Mouse (Mus musculus) ovary, adult 18-20 months (tissue): ENCODE results near the gene Ube4a.

Source experiments
- DNase-seq: peaks from one replicate; pipeline ENCODE4 v3.0.0; 2022; ENCODE audit warnings: low spot score, mixed read lengths

Gene Ube4a

DNA sequence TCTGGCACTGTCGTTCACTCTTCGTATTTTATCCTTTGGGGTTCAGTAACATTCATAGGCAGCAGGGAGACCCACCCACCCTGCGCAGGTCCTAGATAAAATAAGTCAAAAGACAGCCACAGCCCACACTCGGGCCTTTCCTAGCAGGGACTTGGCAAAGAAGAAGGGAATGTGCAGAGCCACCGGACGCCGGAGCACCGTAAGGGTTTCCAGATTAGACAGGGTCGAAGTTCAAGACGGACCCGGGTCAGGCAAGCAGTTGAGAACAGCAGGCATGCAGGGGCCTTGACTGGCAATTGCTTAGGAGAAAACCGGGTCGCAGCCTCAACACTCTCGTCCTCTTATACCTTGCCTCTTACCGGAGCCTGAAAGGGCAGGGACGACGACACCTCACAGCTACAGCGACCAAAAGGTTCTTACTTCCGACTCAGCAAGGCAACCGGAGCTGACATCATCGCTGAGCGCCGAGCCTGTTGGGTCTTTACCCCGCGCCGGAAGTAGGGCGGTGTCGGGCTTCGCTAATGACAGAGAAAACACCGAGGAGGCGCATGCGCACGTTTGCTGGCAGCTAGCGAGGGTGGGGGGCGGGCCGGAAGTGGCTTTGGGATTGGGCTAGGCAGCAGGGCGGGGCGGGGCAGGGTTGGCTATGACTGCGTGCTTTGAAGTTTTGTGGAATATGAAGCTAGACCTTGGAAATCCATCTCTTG is at the start of gene Ube4a:
Ube4a (minus strand) TSS at position 475 of the 707 bp plus-strand sequence.
- DNase-seq: peak; percentile 96

DNA sequence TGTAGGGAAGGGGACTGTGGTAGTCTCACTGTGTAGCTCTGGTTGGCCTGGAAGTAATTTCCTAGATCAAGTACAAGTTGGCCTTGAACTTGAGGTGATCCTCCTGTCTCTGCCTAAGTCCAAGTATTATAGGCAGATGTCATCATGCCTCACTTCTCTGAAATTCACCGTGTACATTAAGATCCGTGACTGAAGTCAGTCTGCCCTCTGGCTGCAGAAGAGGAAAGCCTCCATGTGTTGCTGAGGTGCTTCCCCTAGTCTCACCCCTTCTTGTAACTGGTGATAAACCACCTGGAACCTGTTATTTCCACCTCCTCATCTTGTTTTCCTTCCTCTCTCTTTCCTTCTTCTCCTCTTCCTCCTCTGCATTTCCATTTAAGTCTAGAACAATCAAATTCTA is 49.5 kb upstream of the Ube4a start:
- no peak for DNase-seq

DNA sequence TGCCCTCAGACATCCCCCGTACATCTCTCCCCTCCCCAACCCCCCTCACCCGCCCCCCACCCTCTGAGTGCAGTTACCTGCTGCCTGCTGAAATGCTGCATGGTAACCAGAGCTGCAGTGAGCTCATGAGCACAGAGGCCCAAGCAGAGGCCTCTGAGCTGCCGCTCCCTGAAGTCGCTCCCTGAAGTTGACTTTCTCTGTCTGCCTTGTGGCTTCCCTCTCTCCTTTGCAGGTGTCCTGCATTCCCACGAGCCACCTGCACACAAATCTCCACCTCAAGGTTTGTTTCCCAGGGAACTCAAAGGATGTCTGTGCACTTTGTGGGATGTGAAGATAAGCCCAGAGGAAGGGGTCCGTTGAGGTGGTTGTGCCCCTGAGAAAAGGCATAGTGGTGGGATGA is 45.9 kb upstream of the Ube4a start:
- no peak for DNase-seq

DNA sequence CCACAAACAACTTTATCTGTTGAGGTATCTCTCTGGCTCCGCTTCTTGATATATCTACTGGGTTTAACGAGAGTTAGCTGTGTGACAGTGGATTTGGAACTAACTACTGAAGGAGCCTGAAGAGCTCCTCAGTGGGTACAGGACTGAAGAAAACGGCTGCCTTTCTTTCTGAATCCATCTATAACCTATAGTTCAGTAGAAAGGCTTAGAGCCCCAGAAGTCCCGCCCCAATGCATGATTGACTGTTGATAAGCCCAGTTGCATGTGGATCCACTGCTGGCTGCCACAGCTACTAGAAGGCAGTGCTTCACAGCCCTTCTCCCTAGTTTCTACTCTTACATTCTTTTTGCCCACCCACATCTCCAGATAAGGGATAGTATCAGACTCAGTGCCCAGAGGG is 45.1 kb upstream of the Ube4a start:
- DNase-seq: no peak

DNA sequence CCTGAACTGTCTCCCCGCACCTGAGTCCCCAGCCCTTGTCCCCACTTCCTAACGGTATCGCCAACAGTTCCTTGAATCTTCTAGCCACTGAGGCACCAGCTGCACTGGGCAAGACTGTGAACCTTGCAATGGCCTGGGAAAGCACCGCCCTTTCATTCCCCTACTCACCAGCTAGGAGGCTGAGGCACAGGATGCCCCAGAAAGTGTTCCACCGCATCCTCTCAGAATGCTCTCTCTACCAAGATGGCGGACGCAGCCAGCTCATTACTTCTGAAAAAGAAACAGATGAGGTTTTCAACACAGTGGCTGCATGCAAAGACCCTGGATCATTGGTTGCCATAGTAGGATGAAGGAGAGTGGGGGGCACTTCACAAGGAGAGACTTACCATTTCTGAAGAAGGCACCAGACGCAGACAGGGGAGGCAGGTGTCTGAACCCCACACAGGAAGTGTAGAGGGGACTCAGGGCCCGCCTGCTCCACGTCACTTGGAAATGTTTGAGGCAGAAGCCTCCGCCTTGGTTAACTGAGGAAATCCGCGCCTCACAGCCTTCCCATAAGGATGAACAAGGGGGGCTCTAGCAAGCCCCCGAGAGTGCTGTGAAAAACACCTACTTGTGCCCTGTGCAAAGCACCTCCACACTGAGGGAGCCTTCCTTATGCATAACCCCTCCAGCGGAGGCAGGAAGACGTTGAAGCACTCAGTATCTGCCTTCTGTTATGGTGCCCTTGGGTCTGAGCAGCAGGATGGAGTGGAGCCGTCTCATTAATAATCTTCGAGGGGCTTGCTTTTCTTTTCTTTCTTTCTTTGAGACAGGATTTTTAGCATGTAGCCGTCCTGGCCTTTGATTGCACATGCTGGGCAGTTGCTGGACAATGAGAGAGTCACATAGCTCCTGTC is 44.0 kb upstream of the Ube4a start, which contains the start of gene Cd3e:
Cd3e (minus strand) TSS at position 448 of the 899 bp plus-strand sequence.
- no peak for DNase-seq

DNA sequence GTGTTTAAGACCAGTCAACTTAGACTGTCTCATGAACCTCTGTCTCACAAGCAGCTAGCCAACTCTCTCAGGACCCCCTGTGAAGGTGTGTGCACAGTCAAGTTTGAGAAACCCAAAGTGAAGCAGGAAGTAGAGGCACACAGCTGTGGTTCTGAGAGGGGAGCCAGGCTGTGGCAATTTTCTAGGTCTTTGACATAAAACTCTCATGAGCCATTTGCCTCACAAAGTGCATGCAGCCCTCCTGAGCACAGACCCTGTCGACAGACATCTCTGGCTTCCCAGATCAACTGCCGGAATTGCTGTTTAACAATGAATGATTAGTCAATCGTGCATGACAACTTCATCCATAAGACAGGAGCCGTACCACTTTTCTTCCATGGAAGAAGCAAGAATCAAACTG is 42.9 kb upstream of the Ube4a start:
- DNase-seq: no peak

DNA sequence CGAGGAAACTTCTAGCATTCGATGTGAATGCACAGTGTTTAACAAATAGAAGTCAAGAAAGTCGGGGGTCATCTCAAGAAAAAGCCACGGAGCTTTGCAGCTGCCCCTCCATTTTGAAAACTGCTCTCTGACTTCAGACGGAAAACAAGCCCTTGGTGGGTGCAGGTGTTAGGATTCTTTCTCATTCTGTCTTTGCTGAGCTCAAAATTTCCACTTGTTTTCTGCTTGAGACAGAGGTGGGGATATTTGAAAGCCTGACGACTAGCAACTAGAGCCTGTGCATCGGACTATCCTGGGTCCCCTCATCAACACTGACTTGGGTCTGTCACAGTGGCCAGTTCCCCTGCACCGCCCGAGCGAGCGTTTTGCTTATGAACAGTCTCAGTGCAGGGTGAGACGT is 42.0 kb upstream of the Ube4a start:
- no peak for DNase-seq

DNA sequence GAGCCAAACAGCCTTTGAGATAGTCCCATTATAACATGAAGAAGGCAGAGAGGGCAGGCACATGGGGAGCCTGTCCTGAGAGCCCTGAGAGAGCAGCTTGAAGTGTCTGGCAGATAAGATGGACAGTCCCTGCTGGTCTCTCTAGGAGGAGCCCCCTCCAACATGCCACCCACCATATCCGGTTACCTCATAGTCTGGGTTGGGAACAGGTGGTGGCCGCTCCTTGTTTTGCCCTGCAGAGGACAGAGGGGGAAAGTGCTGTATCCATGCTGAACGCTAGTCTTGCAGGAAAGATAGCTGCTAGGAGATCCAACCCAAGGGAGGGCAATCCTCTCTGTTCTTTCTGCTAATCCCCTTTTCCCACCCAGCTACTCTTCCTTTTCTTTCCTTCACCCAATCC is 34.8 kb upstream of the Ube4a start:
- DNase-seq: no peak

DNA sequence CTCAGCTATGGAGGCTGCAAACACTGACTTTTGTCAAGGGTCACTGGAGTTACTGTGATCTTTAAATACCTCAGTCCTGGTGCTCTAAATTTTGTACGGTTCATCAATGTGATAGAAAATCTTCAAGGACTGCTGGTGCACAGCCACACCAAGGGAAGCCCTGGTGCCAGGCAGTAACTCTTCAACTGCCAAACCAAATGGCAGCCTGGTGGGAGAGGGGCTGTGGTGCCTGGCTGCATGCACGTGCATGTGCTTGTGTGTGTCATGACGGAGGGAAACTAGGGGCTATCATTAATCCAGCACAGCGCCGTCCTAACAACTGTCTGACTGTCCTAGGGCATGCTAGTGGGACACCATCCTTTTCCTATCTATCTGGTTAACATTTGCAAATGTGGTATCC is 34.4 kb upstream of the Ube4a start:
- no peak for DNase-seq

DNA sequence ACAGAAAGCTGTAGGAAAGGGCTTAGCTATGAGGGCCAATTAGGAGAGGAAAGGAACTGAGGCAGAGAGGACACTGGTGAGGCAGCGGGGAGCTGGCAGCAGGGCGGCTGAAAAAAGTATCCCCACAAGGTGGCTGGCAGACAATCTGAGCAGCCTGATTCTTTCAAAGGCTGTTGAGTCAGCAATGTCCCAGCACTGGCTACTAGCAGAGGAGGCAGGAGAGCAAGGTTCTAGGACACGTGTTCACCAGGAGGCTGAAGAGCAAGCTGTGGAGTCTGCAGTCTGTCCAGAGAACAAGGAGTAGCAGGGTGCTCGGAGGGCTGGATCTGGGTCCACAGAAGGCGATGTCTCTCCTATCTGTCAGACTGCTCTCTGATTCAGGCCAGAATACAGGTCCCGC is 33.8 kb upstream of the Ube4a start:
- DNase-seq: no peak

DNA sequence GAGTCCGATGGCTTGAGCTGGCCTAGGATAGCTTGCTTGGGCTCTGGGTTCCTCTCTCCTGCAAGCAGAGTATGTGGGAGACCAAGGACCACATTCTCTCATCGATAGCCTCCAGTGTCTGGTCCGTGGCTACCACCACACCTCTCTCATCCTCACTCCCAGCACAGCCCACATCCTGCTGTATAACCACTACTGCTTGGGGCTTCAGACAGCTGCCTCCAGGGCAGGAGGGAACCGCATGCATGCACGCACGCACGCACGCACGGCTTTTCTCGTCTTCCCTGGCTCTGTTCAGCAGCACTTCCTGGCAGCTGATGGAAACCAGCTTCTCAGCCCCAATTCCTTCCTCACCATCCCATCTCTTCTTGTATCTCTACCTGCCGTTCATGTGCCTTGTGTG is 32.7 kb upstream of the Ube4a start:
- DNase-seq: no peak

DNA sequence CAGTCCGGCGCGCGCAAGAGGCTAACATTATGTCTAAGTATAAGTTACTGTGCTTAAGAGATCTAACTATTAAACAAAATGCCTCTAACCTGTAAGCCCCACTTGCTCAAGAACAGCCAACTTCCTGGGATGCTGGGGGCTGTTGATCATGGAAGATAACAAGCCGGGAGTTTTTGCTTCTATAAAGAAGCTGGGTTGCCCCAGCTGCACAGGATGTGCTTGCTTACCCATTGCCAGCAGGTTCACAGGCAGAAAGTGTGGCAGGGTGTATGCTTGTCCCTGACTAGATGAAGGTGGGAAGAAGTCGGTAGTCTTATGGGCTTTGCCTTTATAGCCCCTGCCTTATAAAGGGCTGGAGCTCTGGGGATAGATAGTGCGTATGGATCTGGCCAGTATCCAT is 31.2 kb upstream of the Ube4a start:
- no peak for DNase-seq

DNA sequence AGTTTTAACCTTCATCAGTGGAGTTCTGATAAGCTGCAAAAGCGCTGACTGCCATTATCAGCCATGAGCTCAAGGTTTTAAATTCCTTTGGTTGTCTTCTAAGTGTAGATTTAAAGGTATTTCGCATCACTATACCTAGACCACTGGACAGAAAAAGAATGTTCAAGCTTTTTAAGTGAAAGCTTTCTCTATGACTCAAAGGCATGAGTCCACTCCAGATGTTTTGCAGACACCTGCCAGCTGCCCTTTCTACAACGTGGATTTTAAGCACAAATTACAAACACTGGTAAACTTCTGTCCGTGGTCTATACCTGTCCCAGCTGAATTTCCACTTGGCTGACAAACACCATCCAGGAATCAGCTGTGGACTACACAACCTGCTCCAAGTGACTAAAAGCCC is 29.6 kb upstream of the Ube4a start:
- no peak for DNase-seq

DNA sequence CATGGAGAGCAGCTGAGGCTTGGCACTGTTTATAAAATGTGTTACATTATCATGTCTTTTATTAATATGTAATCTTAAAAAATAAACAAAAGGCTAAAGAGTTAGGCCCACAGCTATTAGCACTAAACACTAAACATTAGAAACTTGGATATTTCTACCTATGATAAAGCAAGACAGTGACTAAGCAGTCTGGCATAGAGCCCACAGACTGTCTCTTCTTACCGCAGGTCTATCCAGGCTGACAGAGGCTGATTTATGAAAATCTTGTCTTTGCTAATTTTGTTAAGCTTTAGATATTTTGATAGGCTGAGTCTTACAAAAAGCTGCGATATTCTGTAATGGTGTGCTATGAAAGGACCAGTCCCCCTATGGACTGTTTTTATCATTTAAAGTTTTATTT is 27.9 kb upstream of the Ube4a start:
- DNase-seq: no peak

DNA sequence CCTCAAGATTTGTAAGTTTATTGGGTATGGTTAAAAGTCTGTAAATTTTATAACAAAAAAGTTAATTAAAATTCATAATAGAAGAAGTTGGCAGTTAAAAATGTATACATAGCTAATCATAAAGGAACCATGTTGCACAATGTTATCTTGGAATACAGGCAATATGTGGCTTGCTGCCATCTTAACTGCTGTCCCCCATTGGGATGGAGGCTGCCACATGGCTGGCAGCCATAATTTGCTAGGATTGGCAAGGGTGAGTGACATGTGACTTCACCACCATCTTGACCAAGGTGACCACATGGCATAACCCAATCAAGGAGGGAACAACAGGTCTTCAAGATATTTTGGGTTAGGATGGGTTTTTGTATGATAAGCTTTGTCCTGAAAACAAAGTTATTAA is 26.9 kb upstream of the Ube4a start:
- DNase-seq: no peak

DNA sequence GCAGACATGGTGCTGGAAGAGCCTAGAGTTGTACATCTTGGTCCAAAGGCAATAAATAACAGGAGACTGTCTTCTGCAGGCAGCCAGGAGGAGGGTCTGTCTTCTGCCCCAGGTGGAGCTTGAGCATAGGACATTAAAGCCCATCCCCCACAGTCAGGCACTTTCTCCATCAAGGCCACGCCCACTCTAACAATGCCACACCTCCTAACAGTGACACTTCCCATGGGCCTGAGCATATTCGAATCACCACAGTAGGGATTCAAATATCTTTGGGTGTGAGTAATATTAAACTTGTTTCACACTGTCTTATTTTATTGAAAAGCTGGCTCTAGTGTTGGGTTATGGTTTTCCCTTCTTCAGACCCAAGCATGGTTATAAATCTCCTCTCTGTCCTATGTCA is 26.4 kb upstream of the Ube4a start:
- DNase-seq: no peak

DNA sequence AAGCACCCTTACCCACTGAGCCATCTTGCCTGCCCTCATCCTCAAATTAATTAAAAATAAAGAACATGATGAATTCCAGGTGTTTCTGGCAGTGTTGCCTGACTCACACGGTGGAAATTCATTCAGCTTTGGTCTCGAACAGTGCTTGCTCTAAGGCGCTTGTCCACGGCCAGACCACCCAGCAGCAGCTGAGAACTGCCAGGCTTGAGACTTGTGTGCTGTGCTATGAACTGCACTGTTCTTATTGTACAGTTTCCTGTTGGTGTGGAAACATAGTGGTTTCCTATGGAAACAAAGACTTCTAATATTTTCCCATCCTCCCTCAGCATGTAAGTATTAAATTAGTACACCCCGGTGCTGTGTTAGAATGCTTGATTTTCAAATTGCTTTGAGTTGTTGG is 21.6 kb upstream of the Ube4a start:
- no peak for DNase-seq

DNA sequence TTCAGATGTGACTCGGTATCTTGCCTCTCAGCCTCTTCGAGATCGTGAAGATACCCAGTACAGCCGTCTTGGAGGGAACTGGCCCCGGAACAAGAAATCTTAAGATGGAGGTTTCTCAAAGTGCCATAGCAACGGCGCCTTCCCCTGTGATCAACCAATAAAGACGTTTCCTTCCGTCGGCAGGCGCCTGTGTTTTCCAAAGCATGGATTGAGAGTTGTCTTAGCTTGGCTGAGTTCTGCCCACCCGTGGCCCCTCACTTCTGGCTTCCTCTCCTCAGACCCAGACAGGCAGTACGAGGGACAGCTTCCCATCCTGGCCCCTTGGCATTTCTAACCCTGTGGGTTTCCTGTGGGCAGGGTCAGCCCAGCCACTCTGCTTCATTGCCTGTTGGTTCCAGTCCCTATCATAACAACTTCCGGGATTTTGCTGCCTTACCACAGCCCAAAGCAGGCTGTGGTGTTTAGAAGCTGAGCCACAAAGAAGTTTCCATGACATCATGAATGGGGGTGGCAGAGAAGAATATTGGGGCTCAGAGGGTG is 20.9 kb upstream of the Ube4a start:
- DNase-seq: no peak

DNA sequence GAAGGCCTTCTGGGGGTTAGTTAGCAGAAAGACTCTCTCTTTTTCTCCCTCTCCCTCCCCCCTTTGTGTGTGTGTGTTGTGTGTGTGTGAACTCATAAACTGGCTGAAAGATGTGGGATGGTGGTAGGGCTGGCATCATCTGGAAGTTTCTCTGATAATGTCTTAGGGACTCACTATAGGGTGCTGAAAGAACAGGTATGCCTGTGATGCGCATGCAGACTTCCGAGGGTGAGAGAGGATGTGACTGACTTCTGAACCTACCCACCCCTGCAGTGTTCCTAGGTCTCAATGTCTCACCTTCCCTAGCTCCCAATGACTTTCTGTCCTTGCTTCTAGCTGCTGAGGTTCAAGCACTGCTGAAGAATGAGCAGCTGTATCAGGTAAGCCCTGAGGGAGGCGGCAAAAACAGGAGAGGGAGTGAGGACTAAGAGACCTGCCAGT is 20.3 kb upstream of the Ube4a start:
- DNase-seq: no peak

DNA sequence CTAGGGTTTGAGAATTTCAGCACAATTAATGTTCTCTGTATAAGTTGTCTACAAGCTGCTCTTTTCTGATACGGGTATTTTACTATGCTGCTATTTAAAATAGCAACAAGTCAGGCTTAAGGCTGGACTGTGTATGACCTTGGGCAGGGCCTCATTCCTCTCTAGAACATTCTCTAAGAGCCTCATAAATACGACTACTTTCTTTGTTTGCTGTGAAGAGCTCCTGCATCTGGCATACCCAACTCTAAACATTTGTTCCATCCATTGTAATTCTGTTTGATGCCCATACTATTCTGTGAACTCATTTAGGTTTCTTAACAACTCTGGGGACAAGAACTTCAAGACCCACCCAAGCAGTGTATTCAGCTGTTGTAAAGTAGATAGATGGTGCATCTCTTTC is 17.6 kb upstream of the Ube4a start:
- DNase-seq: no peak

DNA sequence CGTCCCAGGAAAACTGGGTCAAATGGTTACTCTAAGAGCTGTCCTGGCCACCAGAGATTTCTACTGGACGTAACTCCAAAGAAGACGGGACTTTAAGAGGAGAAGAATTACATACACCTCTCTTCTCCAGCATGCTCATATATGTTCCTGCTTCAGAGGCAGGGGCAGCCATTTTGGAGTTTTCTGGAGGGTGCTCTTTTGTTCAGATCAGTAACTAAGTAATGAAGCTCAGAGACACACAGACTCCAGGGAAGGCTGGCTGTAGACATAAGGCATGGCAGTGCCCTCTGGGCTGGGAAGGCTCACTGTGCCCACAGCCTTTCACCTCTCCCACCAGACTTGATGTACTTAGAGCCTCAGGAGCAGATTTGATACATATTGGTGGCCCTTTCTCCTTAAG is 17.1 kb upstream of the Ube4a start:
- no peak for DNase-seq

DNA sequence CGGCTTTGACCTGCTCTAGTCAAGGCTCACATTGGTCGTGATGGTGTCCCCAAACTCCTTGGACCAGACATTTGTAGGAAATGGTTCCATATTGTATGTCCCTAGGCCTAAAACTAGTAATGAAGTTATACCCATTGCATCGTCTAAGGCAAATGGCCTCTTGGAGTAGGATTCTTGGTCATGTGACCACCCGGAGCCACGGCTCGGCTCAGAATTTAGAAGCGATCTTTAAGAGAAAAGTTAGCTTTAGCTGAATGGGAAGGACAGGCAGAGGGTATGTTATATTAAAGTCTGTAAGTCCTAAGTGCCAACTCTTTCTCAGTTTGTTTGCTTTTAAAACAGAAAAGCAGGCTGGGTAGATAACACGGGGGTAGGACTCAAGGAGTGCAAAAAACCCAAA is 16.7 kb upstream of the Ube4a start:
- no peak for DNase-seq

DNA sequence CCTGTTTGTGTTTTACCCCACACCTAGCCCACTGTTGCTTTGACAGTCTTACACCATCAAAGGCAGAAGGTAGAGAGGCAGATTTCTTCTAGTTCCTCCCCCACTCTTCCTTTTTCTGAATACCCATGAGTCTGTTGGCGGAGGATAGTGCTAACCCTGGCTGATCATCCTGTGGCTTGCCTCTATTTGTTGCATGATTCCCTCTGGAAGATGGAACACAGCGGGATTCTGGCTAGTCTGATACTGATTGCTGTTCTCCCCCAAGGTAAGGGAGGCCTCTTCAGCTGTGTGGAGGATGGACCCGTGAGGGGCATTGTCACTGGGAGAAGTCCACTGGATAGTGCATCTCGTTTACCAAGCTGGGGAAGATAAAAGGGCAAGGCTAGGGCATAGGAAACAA is 16.3 kb upstream of the Ube4a start, which contains the start of gene Cd3d:
Cd3d (plus strand) TSS at position 111 of the 400 bp plus-strand sequence.
- DNase-seq: no peak
